Mouse (Mus musculus): Measurements from ENCODE around the gene Olfr789. TPM values are rescaled to one million over a fixed set of nuclear protein-coding genes. Genes with fewer than 3 reads are reported as not detected.

The Olfr789 gene
- not detected in 2 replicates for polyA plus RNA-seq (2016; fragmentation: Nextera tagmentation; extraction: Ambion mirVana)

- WGBS = 70% methylated on average over 2 of the region's 2 CpGs
- Histone ChIP-seq H3K36me3 (replicated peaks) (no peaks in the 10 kb centered on the region), H3K4me2 (no peak within 1 kb of the TSS), H3K9ac (no peak within 1 kb of the TSS), H3K27me3 (no peaks in the 10 kb centered on the region), H3K4me1 (no peaks in the 10 kb centered on the region), H3K27ac (no peak within 1 kb of the TSS), H3K9me3 (no peaks in the 10 kb centered on the region), H3K4me3 (replicated peaks) (no peak within 1 kb of the TSS)
- ATAC-seq (ENCODE audit: low FRiP score) = no peak
Observed at GRCm38 (mm10) chr10:129484452-129484851, at the start of gene Olfr789. Gene Olfr789 (plus strand): TSS chr10:129484752.

- Histone ChIP-seq H3K9me3 (no peaks in the 10 kb centered on the region), H3K27ac (no peak within 1 kb of the TSS), H3K27me3 (no peaks in the 10 kb centered on the region), H3K4me3 (replicated peaks) (no peak within 1 kb of the TSS), H3K9ac (no peak within 1 kb of the TSS), H3K36me3 (replicated peaks) (no peaks in the 10 kb centered on the region), H3K4me2 (no peak within 1 kb of the TSS), H3K4me1 (no peaks in the 10 kb centered on the region)
- no peak for ATAC-seq (ENCODE audit: low FRiP score)
- WGBS = 89% methylated on average over 3 of the region's 3 CpGs
Observed at GRCm38 (mm10) chr10:129461562-129461961, 23.0 kb upstream of the Olfr789 start, which contains the start of gene Olfr787. Gene Olfr787 (plus strand): TSS chr10:129461862.

- no peak within 1 kb of the TSS for H3K9ac ChIP-seq
- no peak within 1 kb of the TSS for H3K4me3 ChIP-seq (replicated peaks)
- H3K27me3 ChIP-seq = no peaks in the 10 kb centered on the region
- no peaks in the 10 kb centered on the region for H3K9me3 ChIP-seq
- no peaks in the 10 kb centered on the region for H3K36me3 ChIP-seq (replicated peaks)
- H3K4me1 ChIP-seq = no peaks in the 10 kb centered on the region; the same call in 1 of the 2 replicates
- ATAC-seq (ENCODE audit: low FRiP score) = no peak
- no peak within 1 kb of the TSS for H3K4me2 ChIP-seq
- no peak within 1 kb of the TSS for H3K27ac ChIP-seq
Observed at GRCm38 (mm10) chr10:129470698-129471097, 13.9 kb upstream of the Olfr789 start, which contains the start of gene Olfr788. Gene Olfr788 (plus strand): TSS chr10:129470998.

DNA sequence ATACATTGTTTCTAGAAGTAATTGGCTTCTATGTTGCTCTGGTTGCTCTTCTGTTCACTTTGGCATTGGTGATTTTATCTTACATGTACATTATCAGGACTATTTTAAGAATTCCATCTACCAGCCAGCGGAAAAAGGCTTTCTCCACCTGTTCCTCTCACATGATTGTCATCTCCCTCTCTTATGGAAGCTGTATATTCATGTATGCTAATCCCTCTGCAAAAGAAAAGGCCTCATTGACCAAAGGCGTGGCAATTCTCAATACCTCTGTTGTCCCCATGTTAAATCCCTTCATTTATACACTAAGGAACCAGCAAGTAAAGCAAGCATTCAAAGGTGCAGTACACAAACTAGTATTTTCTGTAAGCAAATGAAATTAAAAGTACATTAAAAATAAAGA lies 11.3 kb upstream of the Olfr789 start:
- H3K27ac ChIP-seq = no peak overlapping the region
- no peaks in the 10 kb centered on the region for H3K27me3 ChIP-seq
- H3K4me1 ChIP-seq = no peaks in the 10 kb centered on the region; the same call in 1 of the 2 replicates
- no peak overlapping the region for H3K4me2 ChIP-seq
- no peak overlapping the region for H3K9ac ChIP-seq
- ATAC-seq (ENCODE audit: low FRiP score) = no peak
- no peaks in the 10 kb centered on the region for H3K9me3 ChIP-seq
- no peak overlapping the region for H3K4me3 ChIP-seq (replicated peaks)
- no peaks in the 10 kb centered on the region for H3K36me3 ChIP-seq (replicated peaks)
- 45% methylated on average over 2 of the region's 2 CpGs for WGBS

DNA sequence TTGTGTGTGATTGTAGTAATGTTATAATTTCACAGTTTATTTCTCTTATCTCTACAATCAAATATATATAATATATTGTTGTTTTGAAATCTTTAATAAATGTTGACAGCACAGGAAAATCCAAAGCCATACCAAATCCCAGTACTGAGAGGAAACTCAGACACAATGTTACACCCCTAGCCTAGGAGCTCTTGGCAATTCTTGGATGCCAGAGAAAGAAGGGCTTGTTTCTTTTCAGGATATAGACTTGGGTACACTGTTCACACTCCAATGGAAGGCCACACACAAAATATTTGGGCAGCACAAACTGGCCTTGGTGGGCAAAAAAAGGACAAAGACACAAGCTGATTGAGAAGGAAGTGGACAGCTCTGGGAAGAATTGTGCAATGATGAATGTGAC lies 10.8 kb upstream of the Olfr789 start:
- no peaks in the 10 kb centered on the region for H3K27me3 ChIP-seq
- 0 out of 2 replicates have a peak, but pooled peaks have one; percentile 20 for ATAC-seq (ENCODE audit: low FRiP score)

GRCm38 (mm10) chr10:129490101-129490500 lies 5.5 kb downstream of the Olfr789 start:
- no peak overlapping the region for H3K4me2 ChIP-seq
- H3K27ac ChIP-seq = no peak overlapping the region
- H3K4me3 ChIP-seq (replicated peaks) = no peak overlapping the region
- WGBS = 81% methylated on average over 2 of the region's 2 CpGs
- no peak for ATAC-seq (ENCODE audit: low FRiP score)
- no peaks in the 10 kb centered on the region for H3K9me3 ChIP-seq
- H3K4me1 ChIP-seq = no peaks in the 10 kb centered on the region
- H3K9ac ChIP-seq = no peak overlapping the region
- no peaks in the 10 kb centered on the region for H3K36me3 ChIP-seq (replicated peaks)
- no peaks in the 10 kb centered on the region for H3K27me3 ChIP-seq

More for the DNA sequence above, 10.8 kb upstream of the Olfr789 start:
- H3K36me3 ChIP-seq (replicated peaks) = no peaks in the 10 kb centered on the region
- H3K4me2 ChIP-seq = no peak overlapping the region
- H3K27ac ChIP-seq = no peak overlapping the region
- no peaks in the 10 kb centered on the region for H3K9me3 ChIP-seq
- no peak overlapping the region for H3K9ac ChIP-seq
- no peak overlapping the region for H3K4me3 ChIP-seq (replicated peaks)
- no peaks in the 10 kb centered on the region; the same call in 1 of the 2 replicates for H3K4me1 ChIP-seq

DNA sequence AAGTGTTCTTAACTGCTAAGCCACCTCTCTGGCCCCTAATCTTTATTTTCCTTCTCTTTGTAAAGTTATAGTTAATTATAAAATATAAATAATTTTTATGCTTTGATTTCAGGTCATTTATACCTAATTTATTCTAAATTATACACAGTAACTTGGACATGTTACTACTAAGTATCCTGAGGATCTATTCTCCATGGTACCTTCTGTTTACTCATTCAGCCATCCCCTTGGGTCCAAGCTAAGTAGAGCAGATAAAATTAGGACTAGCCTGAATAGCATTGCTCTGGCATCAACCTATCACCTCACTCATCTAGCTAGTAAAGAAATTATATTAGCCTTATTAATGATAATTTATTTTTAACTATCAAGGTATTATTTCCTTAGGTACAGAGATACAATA lies 13.6 kb downstream of the Olfr789 start, which contains the start of gene Olfr790:
Olfr790 (plus strand) TSS at position 301 of the 400 bp plus-strand sequence.
- H3K9ac ChIP-seq = no peak within 1 kb of the TSS
- H3K9me3 ChIP-seq = no peaks in the 10 kb centered on the region
- H3K4me2 ChIP-seq = no peak within 1 kb of the TSS
- no peak within 1 kb of the TSS for H3K27ac ChIP-seq
- H3K4me3 ChIP-seq (replicated peaks) = no peak within 1 kb of the TSS
- no peaks in the 10 kb centered on the region for H3K4me1 ChIP-seq
- H3K36me3 ChIP-seq (replicated peaks) = no peaks in the 10 kb centered on the region
- H3K27me3 ChIP-seq = no peaks in the 10 kb centered on the region
- ATAC-seq (ENCODE audit: low FRiP score) = no peak

DNA sequence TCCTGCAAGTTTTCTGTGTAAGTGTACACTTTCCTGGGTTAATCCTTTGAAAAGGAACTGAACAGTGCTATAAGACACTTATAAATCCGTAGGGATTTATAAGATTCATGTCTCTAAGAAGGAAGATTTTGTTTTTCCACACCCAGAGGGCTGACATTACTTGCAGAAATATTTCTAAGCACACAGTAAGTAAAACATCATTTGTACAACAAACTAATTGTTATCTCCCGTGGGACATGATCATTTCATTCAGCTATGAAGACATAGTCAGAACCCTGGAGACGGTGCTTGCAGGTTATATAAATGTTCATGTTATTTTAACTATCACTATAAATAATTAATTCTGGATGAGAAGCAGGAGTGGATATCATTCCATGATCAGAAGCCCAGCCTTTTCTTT lies 36.9 kb downstream of the Olfr789 start, which contains the start of gene Olfr791:
Olfr791 (plus strand) TSS at position 301 of the 400 bp plus-strand sequence.
- H3K4me3 ChIP-seq (replicated peaks) = no peak within 1 kb of the TSS
- no peaks in the 10 kb centered on the region for H3K9me3 ChIP-seq
- no peak for ATAC-seq (ENCODE audit: low FRiP score)
- no peak within 1 kb of the TSS for H3K4me2 ChIP-seq
- no peak within 1 kb of the TSS for H3K9ac ChIP-seq
- H3K27me3 ChIP-seq = no peaks in the 10 kb centered on the region
- WGBS = 79% methylated on average over 3 of the region's 3 CpGs
- H3K36me3 ChIP-seq (replicated peaks) = no peaks in the 10 kb centered on the region
- no peak within 1 kb of the TSS for H3K27ac ChIP-seq
- H3K4me1 ChIP-seq = no peaks in the 10 kb centered on the region

DNA sequence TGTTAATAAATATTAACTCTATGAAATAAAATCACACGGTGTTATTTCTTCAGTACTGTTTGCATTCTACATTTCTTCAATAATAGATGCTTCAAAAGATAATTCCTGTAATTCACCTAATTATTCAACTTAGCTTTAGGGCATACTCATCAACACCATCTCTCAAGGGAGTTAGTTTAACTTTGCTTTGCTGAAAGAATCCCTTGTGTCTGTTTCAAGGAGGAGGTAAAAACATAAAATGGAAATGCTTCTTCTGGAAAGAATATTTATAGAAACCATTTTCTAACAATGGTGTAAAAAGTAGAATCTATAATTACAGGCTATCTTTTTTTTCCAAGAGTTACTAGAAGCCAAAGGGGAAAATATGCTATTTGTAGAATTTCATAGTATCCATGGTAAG lies 54.3 kb downstream of the Olfr789 start, which contains the start of gene Olfr792:
Olfr792 (plus strand) TSS at position 301 of the 400 bp plus-strand sequence.
- ATAC-seq (ENCODE audit: low FRiP score) = no peak
- Histone ChIP-seq H3K4me2 (no peak within 1 kb of the TSS), H3K9ac (no peak within 1 kb of the TSS), H3K4me3 (replicated peaks) (no peak within 1 kb of the TSS), H3K9me3 (no peaks in the 10 kb centered on the region), H3K4me1 (no peaks in the 10 kb centered on the region), H3K27ac (no peak within 1 kb of the TSS), H3K27me3 (no peaks in the 10 kb centered on the region), H3K36me3 (replicated peaks) (no peaks in the 10 kb centered on the region)
- WGBS = 89% methylated on average over 1 of the region's 1 CpGs

Other genes starting within 250 kb of the Olfr789 start
- gene Olfr774, start 248.5 kb upstream of the Olfr789 start, polyA plus RNA-seq (2016; fragmentation: Nextera tagmentation; extraction: Ambion mirVana) = not detected in 2 replicates
- gene Olfr775, start 236.3 kb upstream of the Olfr789 start, polyA plus RNA-seq (2016; fragmentation: Nextera tagmentation; extraction: Ambion mirVana) = not detected in 2 replicates
- gene Olfr776, start 225.6 kb upstream of the Olfr789 start, polyA plus RNA-seq (2016; fragmentation: Nextera tagmentation; extraction: Ambion mirVana) = not detected in 2 replicates
- gene Olfr777, start 213.3 kb upstream of the Olfr789 start, polyA plus RNA-seq (2016; fragmentation: Nextera tagmentation; extraction: Ambion mirVana) = not detected in 2 replicates
- not detected in 2 replicates for gene Olfr780, start 166.6 kb upstream of the Olfr789 start, polyA plus RNA-seq (2016; fragmentation: Nextera tagmentation; extraction: Ambion mirVana)
- gene Olfr781, start 155.9 kb upstream of the Olfr789 start, polyA plus RNA-seq (2016; fragmentation: Nextera tagmentation; extraction: Ambion mirVana) = not detected in 2 replicates
- not detected in 2 replicates for gene Olfr782, start 135.9 kb upstream of the Olfr789 start, polyA plus RNA-seq (2016; fragmentation: Nextera tagmentation; extraction: Ambion mirVana)
- 0.12 and 0.17 TPM in 2 replicates for gene Olfr784, start 100.7 kb upstream of the Olfr789 start, polyA plus RNA-seq (2016; fragmentation: Nextera tagmentation; extraction: Ambion mirVana)
- not detected in 2 replicates for gene Olfr785, start 79.3 kb upstream of the Olfr789 start, polyA plus RNA-seq (2016; fragmentation: Nextera tagmentation; extraction: Ambion mirVana)
- not detected in 2 replicates for gene Olfr786, start 57.4 kb upstream of the Olfr789 start, polyA plus RNA-seq (2016; fragmentation: Nextera tagmentation; extraction: Ambion mirVana)
- gene Olfr787, start 22.9 kb upstream of the Olfr789 start, polyA plus RNA-seq (2016; fragmentation: Nextera tagmentation; extraction: Ambion mirVana) = not detected in 2 replicates
- gene Olfr788, start 13.8 kb upstream of the Olfr789 start, polyA plus RNA-seq (2016; fragmentation: Nextera tagmentation; extraction: Ambion mirVana) = not detected in 2 replicates
- not detected in 2 replicates for gene Olfr790, start 13.7 kb downstream of the Olfr789 start, polyA plus RNA-seq (2016; fragmentation: Nextera tagmentation; extraction: Ambion mirVana)
- gene Olfr791, start 37.0 kb downstream of the Olfr789 start, polyA plus RNA-seq (2016; fragmentation: Nextera tagmentation; extraction: Ambion mirVana) = not detected in 2 replicates
- not detected in 2 replicates for gene Olfr792, start 54.4 kb downstream of the Olfr789 start, polyA plus RNA-seq (2016; fragmentation: Nextera tagmentation; extraction: Ambion mirVana)
- not detected in 2 replicates for gene Olfr794, start 82.9 kb downstream of the Olfr789 start, polyA plus RNA-seq (2016; fragmentation: Nextera tagmentation; extraction: Ambion mirVana)
- not detected in 2 replicates for gene Olfr796, start 127.8 kb downstream of the Olfr789 start, polyA plus RNA-seq (2016; fragmentation: Nextera tagmentation; extraction: Ambion mirVana)
- not detected in 2 replicates for gene Olfr798, start 143.2 kb downstream of the Olfr789 start, polyA plus RNA-seq (2016; fragmentation: Nextera tagmentation; extraction: Ambion mirVana)
- not detected in 2 replicates for gene Olfr799, start 152.7 kb downstream of the Olfr789 start, polyA plus RNA-seq (2016; fragmentation: Nextera tagmentation; extraction: Ambion mirVana)
- not detected in 2 replicates for gene Olfr800, start 172.9 kb downstream of the Olfr789 start, polyA plus RNA-seq (2016; fragmentation: Nextera tagmentation; extraction: Ambion mirVana)
- not detected in 2 replicates for gene Olfr801, start 189.1 kb downstream of the Olfr789 start, polyA plus RNA-seq (2016; fragmentation: Nextera tagmentation; extraction: Ambion mirVana)
- gene Olfr802, start 203.4 kb downstream of the Olfr789 start, polyA plus RNA-seq (2016; fragmentation: Nextera tagmentation; extraction: Ambion mirVana) = 0.04 TPM in 1 of 2 replicates, not detected in the other
- gene Olfr803, start 209.5 kb downstream of the Olfr789 start, polyA plus RNA-seq (2016; fragmentation: Nextera tagmentation; extraction: Ambion mirVana) = not detected in 2 replicates
- not detected in 2 replicates for gene Olfr804, start 218.5 kb downstream of the Olfr789 start, polyA plus RNA-seq (2016; fragmentation: Nextera tagmentation; extraction: Ambion mirVana)
- not detected in 2 replicates for gene Olfr805, start 244.6 kb downstream of the Olfr789 start, polyA plus RNA-seq (2016; fragmentation: Nextera tagmentation; extraction: Ambion mirVana)

Data from forebrain, embryonic 12.5 days (tissue).